Mouse (Mus musculus) spleen, embryonic (tissue): ENCODE measurements around the gene Gm28047.

Source experiments
- CTCF ChIA-PET: fragments of 350-600 bp; sonication (Branson Sonifier 250); formaldehyde crosslinking; loops from one replicate; lab custom pipeline; 2022; lab: Charles Lee

Gm28047 gene

DNA sequence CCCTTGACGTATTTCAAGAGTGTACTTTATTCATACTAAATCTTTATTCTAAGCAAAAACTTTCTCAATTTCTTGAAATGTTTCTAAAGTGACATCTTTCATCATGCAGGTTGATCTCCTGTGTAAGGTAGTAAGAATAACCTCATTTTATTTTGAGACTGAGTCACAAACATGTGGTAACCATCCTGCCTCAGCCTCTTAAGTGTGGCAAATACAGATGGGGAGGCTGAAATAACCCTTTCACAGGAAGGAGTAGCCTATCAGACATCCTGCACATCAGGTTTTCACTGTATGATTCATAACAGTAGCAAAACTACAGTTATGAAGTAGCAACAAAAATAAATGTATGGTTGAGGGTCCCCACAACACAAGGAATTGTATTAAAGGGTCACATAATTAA, 69.3 kb downstream of the Gm28047 start:
- CTCF ChIA-PET = no interaction called here

DNA sequence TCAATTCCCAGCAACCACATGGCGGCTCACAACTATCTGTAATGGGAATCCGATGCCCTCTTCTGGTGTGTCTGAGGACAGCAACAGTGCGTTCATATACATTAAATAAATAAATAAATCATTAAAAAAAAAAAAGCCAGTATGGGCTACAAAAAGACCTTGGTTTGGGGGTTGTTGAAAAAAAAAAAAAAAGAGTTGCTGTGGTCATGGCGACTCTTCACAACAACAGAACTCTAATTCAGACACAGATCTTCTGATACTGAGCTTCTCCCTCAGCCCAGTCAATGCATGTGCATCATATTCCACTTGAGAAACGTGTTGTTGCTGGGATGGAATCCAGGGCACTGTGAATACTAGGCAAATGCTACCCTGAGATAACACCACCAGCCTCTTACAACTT, 72.3 kb downstream of the Gm28047 start:
- CTCF ChIA-PET = interaction anchor here (0.6 to 0.7 kb wide), 3 partner anchors 17 to 183 kb away, joined by 3 to 11 read pairs (median 5); no protein-coding TSS in a partner anchor

DNA sequence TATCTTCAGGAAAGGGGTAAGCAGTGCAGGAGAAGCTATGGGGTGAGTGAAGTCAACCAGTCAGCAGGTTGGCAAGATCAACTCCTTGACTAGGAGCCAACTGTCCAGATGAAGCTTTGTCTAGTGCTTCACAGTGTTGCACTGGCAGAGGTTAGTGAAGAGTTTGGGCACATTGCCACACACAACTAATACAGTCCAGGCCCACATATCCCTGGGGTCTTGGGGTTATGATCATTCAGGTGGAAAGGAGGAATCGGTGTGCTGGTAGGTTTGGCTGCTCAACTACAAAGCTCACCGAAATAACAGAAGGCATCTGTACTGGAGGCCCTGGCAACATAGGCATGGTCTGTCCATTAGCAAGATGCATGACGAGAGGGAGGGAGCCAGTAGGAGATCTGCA, 77.4 kb downstream of the Gm28047 start:
- CTCF ChIA-PET = interaction anchor here (0.5 kb wide), 1 partner anchor 143 kb away, joined by 3 read pairs; no protein-coding TSS in a partner anchor

DNA sequence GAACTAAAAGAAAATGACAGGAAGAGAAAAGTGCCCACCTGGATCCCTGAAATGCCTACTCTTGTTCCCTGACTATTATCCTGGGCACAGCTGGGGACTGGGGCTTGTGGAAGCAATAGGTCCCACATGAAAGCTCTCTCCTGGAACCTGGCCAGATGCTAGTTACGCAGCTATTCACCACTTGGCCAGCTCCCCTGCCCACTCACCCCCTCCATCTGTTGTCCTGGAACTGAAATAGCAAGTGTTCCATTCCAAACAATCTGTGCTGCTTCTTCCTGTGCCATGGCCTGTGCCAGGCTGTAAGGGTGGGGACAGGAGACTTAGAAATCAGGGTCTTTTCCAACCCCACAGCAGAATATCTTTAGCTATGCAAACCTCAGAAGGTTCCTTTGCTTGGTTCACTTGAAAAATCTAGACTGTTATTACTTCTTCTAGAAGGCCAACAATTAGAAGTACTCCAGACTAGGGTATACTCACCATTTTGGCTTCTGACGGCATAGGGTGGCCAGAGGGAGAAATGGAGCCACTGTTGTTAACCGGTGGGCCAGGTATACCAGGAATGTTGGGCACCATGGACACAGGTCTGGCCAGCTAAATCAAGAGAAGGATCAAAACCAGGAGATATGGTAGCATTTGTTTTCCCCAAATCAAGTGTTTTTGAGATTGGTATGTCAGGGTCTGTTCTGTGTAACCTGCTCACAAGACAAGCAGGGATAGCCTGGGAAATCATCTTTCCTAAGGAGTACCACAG, 78.0 kb downstream of the Gm28047 start:
- CTCF ChIA-PET = interaction anchor here (0.5 kb wide), 1 partner anchor 143 kb away, joined by 3 read pairs; no protein-coding TSS in a partner anchor

DNA sequence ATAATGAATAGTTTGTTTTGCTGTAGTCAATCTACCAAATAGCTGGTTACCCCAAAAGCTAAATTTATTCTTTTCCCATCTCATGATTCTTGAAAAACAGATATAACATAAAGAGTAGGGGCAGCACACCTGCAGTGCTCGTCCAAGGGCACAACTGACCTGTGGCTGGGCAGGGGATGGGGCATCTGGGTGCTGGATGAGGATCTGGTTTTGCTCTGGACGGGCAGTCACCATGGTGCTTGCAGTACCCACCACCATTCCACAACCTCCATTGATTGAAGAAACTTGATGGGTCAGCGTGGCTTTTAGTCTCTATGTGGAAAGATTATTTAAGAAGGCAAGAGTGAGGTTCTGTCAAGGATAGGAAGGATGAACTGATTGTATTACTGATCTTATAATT, 78.6 kb downstream of the Gm28047 start:
- CTCF ChIA-PET = no interaction called here

DNA sequence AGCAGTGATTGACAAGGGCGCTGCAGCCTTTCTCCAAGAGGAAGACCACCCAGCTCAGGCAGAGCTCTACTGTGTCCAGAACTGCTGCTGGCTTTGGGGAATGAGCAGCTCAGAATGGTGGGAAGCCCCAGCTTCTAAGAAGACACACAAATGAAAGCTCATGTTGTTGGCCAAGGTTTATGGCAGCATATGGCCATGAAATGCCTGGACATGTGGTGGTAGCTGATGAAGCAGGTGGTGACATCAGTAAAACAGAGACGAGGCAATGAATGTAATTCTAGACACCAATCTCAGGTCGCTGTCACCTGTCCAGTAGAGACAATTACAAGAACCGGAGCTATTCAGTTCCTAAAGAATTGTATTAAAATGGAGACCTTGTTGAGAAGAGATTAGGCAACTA, 80.1 kb downstream of the Gm28047 start:
- CTCF ChIA-PET = no interaction called here

DNA sequence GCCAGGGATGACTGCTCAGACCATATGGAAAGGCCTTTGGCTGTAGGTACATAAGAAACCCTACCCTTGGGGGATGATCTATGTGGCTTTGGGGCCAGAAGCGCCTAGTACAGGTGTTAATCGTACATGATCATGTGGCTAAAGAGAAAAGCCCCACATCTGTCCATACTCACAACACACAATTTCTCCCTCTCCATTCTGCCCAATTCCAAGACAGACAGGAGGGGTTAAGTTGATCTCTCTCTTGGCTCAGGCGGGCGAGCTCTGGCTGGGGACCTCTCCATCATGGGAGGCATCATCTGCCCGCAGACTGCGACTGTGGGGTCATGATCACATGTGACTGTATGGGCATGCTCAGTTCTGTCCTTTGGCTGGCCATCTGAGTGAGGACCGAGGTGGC, 90.9 kb downstream of the Gm28047 start:
- CTCF ChIA-PET = interaction anchor here (0.5 to 0.6 kb wide), 2 partner anchors 34 to 391 kb away, joined by 3 to 5 read pairs; no protein-coding TSS in a partner anchor

DNA sequence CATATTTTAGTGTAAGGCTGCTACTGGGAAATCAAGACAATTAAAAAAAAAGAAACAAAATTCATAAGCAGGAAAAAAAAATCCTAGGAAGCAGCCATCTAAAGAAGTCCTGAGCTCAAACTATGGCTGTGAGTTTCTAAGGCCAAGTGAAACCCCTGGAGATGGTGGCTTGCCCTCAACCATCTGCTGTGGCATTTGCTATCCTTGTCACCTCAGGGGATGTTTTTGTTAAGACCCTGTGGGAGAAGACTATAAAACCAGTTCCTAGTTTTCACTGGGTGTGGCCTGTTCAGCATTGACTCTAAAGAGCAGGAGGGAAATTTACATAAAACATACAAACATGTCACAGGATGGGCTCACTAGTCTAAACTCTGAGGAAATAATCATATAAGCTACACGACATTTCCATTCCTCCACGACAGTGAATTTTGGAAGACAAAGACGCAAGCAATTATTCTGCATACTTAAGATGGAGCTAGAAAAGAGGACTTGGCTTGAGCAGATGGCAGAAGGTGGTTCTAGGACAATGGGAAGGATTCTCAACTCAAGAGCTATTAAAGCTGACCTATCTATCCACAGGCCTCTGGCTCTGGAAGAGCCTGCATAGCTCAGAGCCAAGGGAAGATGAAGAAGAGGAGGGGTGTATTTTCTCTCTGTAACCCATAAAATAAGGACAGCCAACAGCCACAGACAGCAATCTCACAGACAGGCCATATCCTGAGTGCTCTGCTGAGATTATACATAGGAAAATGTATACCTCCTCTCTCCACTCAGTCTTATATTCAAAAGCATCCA, 92.6 kb downstream of the Gm28047 start:
- CTCF ChIA-PET = interaction anchor here (1.0 kb wide), 1 partner anchor 61 kb away, joined by 4 read pairs; no protein-coding TSS in a partner anchor

DNA sequence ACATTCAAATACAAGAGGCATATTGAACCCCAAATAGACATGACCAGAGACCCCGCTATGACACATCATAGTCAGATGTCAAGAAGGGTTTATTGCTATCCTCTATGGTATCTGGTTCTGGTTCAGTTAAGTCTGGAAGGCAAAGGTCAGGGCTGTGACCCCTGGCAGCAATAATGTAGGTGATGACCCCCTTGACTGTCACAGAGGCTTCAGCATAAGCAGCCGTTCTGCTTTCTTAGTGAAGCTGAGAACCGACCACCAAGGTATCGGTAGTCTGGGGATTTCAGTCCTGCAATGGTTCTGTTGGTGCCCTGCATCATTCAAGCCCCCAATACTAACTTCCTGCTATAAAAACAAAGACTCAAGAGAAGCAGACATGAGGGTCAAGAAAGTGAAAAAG, 93.3 kb downstream of the Gm28047 start:
- CTCF ChIA-PET = interaction anchor here (0.6 kb wide), 1 partner anchor 258 kb away, joined by 3 read pairs; no protein-coding TSS in a partner anchor

DNA sequence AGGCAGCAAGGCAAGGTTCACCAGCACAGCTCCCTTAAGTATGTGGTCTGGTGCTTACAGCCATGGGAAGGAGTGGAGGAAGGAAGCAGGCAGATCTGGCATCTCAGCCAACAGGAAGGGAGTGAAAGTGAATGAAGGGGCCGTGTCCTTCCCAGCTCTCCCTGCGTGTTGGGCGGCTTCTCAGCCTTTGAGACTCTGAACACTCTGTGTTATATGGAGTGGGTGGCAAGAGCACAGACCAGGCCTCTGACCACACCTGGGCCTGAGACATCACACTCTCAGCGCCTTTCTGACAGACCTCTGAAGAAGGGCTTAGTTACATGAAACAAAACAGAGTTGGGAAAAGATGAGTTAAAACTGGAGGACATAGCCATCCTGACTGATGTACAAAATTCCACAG, 94.3 kb downstream of the Gm28047 start:
- CTCF ChIA-PET = no interaction called here

DNA sequence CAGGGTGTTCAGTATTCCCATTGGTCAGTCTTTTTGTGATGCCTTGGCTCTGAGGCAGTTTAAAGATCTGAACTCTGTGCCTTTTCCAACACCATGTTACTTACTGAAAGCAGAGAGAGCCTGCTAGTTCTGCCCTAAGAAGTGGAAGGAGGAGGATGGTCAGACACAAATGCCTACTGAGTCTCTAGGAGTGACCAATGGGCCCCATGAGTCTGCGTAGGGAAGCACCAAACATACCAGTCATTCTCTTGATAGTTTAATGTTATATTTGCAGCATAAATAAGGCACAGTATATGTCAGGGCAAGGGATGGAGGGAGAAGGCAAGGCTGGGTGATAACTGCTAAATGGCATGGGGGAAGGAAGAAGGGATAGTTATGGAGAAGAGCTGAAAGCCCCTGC, 96.5 kb downstream of the Gm28047 start:
- CTCF ChIA-PET = no interaction called here

DNA sequence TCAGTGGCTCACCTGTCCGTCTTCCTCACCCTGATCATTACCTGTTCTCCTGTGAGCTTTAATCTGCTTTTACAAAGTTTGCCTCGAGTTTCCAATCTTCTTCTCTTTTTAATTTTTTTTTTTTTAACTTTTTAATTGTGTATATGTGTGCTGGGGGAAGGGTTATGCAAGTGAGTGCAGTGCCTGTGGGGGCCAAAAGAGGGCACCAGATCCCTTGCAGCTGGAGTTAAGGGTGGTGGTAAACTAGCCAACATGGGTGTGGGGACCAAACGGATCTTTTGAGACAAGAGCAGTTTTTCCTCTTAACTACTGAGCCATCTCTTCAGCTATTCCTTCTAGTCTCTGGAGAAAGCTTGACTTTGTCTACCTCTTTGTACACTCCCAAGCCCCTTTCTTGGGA, 96.9 kb downstream of the Gm28047 start:
- CTCF ChIA-PET = interaction anchor here (0.6 to 0.7 kb wide), 2 partner anchors 42 to 301 kb away, joined by 4 to 6 read pairs; no protein-coding TSS in a partner anchor

DNA sequence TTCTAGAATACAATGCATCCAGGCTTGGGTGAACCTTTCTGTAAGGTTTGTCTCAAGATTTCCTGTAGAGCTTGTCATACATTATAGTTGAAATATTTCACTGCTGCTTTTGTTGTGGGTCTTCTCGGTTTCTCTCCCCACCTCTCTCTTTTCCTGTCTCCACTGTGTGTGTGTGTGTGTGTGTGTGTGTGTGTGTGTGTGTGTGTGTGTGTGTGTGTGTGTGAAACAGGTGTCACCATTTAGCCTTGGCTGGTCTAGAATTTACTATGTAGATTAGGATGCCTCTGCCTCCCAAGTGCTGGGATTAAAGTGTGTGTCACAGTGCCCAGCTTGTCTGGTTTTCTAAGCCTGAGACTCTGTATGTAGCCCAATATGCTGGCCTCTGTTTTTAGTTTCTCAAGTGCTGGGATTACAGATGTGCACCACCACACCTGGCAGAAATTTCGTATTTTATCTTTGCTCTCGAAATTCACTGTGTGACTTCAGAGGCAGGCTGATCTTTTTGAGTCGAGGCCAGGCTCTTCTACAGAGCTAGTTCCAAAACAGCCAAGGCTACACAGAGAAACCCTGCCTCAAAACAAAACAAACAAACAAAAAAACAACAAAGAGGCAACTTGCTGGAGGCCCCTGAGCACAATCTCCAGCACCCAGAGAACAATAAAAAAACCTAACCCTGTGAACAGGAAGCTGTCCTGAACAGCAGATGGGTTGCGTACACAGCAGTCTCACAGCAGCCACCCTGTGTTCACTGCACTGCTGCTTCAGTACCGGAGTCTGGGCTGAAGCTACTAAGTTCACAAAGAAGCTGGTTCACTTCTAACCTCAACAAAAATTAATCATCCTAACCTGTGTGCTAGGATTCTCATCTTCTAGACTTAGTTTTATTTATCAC, 98.5 kb downstream of the Gm28047 start:
- CTCF ChIA-PET = interaction anchor here (0.5 to 0.6 kb wide), 3 partner anchors 24 to 229 kb away, joined by 4 to 6 read pairs (median 4); no protein-coding TSS in a partner anchor

DNA sequence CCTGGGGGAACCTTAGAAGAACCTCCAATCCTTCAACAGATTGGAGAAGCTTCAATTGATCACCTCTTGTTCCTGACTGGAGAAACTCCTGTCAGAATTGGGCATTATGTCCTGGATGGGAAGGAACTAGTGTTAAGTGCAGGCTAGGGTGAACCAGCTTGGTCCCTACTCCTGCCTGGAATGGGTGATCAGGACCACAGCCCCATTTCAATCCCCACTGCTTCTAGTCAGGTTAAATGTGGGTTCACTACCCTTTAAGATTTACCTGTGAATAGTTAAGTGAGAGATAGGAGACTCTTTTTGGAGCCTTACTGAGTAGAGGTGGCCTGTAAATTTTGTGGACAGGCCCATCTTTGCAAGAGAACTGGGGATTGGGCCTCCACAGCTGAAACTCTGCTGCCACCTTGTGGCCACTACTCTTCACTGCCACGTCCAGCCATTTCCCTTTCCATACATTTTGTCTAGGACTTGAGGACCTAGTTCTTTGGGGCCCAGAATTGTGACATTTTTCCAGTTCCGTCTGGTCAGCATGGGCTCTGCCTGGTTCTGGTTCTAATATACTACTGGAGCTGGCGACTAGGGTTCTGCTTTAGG, 99.9 kb downstream of the Gm28047 start, which contains the start of gene Npff:
Npff (minus strand) TSS at position 51 of the 594 bp plus-strand sequence.
- CTCF ChIA-PET = no interaction called here

DNA sequence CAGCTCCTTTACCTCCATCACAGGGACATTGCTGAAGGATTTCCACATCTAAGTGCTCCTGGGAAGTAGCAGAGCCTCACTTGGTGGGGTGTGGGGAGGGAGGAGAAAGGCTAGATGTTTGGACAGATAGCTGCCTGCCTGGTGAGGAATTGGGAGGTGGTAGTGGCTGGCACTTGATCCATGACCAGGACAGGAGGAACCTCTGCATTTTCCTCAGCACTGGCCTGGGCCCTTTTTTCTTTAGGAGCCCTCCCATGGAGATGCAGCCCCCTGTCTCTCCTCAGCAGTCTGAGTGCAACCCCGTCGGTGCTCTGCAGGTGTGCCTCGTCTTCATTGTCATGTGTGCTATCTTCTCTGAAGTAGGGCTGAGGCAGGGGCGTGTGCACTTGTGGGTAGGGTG, 103.4 kb downstream of the Gm28047 start:
- CTCF ChIA-PET = no interaction called here

DNA sequence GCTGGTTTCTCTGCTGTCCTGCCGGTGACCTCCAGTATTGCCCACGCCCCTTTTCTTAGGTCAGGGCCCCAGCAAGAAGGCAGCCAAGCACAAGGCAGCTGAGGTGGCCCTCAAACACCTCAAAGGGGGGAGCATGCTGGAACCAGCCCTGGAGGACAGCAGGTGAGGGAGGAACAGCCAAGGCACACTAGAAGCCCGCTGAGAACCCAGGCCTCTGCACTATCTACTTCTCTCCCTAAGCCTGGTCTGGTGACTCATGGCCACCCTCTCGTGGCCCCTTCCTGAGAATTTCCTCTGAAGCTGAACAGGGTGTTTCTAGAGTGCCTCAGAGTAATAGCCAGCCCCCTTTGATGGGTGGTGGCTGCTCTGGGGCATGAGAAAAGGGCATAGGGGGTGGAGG, 104.5 kb downstream of the Gm28047 start:
- CTCF ChIA-PET = no interaction called here

DNA sequence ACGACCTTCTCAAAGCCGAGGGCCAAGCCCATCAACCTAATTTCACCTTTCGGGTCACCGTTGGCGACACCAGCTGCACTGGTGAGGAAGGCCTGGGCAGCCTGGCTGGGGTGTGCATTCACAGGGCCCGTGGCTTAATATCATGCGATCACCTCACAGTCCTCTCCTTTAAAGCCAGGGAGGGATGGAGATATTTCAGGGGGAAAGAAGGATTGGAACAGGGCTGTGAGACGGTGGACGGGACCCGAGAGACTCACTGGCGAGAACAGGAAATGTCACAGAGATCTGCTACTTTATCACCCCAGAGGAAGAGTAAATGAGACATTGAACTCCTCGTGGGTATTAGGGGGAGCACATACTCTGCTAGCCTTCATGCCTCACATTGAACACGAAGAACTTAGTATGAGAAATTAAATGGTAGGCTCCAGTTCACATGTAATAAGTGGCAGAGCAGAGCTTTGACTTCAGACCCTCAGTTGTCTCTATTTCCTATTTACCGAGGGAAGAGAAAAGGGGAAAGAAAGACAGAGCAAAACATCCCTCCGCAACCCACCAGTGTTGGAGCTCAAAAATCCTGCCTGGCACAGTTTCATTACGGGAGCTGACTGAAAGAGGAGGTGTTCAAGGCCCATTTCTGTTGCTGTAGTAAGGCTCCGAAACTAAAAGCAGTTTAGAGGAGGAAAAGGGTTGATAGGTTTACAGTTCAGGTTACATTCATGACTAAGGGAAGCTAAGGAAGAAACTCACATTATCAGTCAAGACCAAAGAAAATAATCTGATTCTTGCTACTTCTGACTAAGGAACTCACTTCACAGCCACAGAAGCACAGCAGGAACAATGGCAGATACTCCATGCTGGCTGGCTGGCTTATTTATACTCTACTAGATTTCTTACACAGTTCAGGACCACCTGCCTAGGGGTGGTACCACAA, 105.4 kb downstream of the Gm28047 start:
- CTCF ChIA-PET = no interaction called here

DNA sequence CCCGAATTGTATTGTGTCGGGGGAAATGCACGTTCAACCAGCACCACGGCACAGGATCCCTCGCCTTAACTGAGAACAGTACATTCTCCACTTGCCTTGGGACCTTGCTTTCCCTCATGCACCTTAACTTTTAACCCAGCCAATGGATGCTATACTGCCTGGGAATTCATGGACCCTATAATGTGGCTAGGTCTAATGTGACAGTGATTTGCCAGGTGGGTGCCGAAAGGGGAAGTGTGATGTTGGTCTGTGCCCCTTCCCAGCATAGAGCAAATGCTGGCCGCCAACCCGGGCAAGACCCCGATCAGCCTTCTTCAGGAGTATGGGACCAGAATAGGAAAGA, 106.0 kb downstream of the Gm28047 start:
- CTCF ChIA-PET = no interaction called here

DNA sequence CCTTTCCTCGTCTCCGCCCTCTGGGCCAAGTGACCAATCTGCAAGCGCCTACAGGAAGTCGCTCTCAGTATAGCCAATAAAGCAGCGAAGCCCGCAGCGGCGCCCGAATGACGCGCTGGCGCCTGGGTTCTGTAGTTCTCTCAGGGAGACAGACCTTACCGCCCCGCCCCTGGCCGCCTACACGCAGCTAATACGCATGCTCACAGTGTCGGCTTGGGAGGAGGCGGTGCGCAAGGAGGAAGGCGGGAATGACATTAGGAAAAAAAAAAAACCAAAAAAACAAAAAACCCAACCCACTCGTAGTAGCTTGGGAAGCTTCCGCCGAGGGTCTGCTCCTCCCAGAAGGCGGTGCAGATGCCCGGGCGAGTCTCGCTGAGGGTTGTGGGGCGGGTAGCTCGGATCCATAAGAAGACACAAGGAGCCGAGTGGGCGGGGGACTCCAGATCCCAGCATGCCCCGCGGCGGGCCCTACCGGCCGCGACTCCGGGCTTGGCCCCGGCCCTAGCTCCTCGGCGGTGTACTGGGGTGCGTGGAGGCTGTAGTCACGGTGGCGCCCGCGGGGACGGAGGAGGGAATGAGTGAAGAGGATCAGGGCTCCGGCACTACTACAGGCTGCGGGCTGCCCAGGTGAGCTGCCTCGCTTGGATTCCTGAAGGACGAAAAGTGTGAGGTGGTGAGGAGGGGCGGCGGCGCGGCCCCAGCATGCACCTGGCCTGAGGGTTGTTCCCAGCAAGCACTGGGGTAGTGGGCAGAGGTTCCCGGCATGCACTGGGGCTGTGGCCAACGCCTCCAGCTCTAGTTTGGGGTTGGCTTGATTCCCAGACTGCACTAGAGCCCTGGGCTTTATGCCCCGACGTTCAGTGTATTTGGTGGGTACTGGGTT, 106.7 kb downstream of the Gm28047 start, which contains the start of gene Tarbp2:
Tarbp2 (plus strand) TSS at position 217 of the 883 bp plus-strand sequence.
- CTCF ChIA-PET = no interaction called here
